Mouse (Mus musculus): ENCODE results near the gene Nat8f7.
"Not testable (repeated sequence)": the region's sequence is repeated elsewhere in the genome, so short reads cannot be mapped to it uniquely, and the experiment has no call there.

Nat8f7 gene

GRCm38 (mm10) chr6:85713105-85713504, at the start of gene Nat8f7:
Nat8f7 (minus strand) TSS chr6:85713205.
- H3K27me3 ChIP-seq (ENCODE audit: control insufficient read depth, insufficient read depth, low read length, poor library complexity, severe bottlenecking); H3K36me3 ChIP-seq (ENCODE audit: control insufficient read depth, insufficient read depth, low read length, poor library complexity, severe bottlenecking); DNase-seq (ENCODE audit: low read depth, low spot score): not testable (repeated sequence)

DNA sequence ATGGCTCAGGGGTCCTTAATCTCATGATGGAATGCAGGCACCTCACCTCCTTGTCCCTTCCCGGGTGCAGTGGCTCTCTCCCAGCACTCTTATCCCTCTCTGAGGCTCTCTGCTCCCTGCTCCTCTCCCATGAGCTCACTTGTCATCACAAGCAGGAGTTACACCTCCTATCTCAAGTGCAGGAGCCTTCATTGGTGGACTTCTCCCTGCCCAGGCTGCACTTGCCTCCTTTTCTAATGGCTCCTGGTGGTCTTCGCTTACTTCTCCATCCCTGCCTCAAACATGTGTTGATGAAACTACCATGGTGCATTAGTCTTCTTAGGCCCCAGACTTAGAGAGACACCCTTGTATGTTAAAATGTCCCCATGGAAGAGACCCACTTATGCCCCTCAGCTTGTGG, 49.7 kb upstream of the Nat8f7 start:
- not testable (repeated sequence) for H3K36me3 ChIP-seq (ENCODE audit: control insufficient read depth, insufficient read depth, low read length, poor library complexity, severe bottlenecking); DNase-seq (ENCODE audit: low read depth, low spot score); H3K27me3 ChIP-seq (ENCODE audit: control insufficient read depth, insufficient read depth, low read length, poor library complexity, severe bottlenecking)

GRCm38 (mm10) chr6:85755705-85756249, 42.8 kb upstream of the Nat8f7 start:
- not testable (repeated sequence) for H3K27me3 ChIP-seq (ENCODE audit: control insufficient read depth, insufficient read depth, low read length, poor library complexity, severe bottlenecking); DNase-seq (ENCODE audit: low read depth, low spot score); H3K36me3 ChIP-seq (ENCODE audit: control insufficient read depth, insufficient read depth, low read length, poor library complexity, severe bottlenecking)

DNA sequence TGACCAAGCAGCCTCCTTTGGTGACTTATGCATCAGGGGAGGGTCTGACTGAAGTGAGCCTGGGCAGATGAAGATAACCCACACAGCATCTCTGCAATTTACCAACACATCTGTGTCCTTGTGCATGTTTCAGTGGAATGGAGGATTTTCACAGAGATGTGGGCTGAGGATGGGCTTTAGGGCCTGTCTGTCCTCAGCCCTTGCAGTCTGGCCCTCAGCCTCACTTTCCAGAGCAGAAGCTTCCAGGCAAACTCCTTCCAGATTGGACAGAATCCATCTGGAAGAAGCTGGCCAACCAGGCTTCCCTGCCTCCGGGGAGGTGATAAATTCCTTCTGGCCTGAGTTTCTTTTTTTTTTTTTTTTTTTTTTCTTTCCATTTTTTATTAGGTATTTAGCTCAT, 3.4 kb downstream of the Nat8f7 start:
- not testable (repeated sequence) for DNase-seq (ENCODE audit: low read depth, low spot score); H3K27me3 ChIP-seq (ENCODE audit: control insufficient read depth, insufficient read depth, low read length, poor library complexity, severe bottlenecking)

GRCm38 (mm10) chr6:85709206-85709605, 3.8 kb downstream of the Nat8f7 start:
- DNase-seq (ENCODE audit: low read depth, low spot score); H3K36me3 ChIP-seq (ENCODE audit: control insufficient read depth, insufficient read depth, low read length, poor library complexity, severe bottlenecking); H3K27me3 ChIP-seq (ENCODE audit: control insufficient read depth, insufficient read depth, low read length, poor library complexity, severe bottlenecking): not testable (repeated sequence)

More for the DNA sequence above, 3.4 kb downstream of the Nat8f7 start:
- H3K36me3 ChIP-seq (ENCODE audit: control insufficient read depth, insufficient read depth, low read length, poor library complexity, severe bottlenecking): not testable (repeated sequence)

DNA sequence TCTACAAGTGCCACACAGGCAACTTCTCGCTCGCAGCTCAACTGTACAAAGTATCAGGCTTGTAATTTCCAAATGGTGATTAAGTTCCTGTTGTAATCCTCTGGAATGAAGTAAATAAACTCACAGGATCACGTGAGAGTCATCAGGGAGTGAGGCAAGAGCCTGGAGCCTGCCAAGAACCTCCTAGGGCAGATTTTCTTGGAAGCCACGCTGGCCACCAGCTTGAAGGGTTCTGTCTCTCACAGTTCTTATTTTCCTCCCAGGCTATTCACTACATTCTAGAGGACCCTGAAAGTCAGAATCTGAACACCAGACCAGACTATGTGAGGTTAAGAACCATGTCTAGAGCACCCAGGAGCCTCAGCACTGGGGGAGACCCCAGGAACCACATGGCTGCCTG, 11.1 kb downstream of the Nat8f7 start:
- H3K27me3 ChIP-seq (ENCODE audit: control insufficient read depth, insufficient read depth, low read length, poor library complexity, severe bottlenecking); H3K36me3 ChIP-seq (ENCODE audit: control insufficient read depth, insufficient read depth, low read length, poor library complexity, severe bottlenecking); DNase-seq (ENCODE audit: low read depth, low spot score): not testable (repeated sequence)
